Mouse (Mus musculus): ENCODE results near the gene Sh2b1.

Gene Sh2b1

DNA sequence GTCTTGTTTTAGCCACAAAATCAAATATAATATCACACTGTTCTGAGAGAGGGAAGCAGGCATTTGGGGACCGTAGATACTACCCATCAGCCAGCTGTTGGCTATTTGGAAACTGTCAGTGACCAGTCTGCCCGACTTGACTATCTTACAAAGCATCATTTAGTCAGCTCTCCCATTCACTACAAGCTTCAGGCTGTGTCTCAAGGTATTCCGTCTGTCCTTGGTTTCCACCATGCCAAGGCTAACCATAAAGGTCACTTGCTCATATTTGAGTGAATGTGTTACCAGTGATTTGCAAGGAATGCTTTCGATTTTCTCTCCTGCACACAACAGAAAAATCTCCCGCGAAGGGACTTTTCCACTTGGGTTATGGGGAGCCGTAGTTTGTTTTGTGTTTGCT is 40.5 kb downstream of the Sh2b1 start:
- in situ Hi-C loops (cut with MboI; ENCODE audit: low pct_unique_long_range_greater_than_20kb in 1 of 2, low sequenced_read_pairs in 2 of 2, unreplicated experiment in 1 of 2): no loop called here

DNA sequence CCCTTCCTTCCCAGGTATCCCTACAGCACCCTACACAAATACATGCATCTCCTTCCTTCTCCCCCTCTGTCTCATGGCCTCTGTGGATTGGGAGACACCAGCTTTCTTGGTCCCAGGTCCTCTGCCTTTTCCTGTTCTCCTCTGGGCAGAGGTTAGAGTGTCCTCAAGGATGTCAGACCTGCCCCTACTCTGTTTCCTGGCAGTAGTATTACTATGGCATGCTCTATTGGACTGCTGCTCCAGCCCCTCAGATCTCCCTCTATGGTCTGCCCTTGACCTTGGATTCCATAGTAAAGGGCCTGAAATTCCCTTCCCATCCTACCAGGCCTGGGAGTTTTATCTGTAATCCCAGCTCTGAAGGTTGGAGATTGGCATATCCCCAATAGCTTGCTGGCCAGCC is 45.1 kb downstream of the Sh2b1 start:
- in situ Hi-C loops (cut with MboI; ENCODE audit: low pct_unique_long_range_greater_than_20kb in 1 of 2, low sequenced_read_pairs in 2 of 2, unreplicated experiment in 1 of 2): no loop called here

- in situ Hi-C loops (cut with MboI; ENCODE audit: low pct_unique_long_range_greater_than_20kb in 1 of 2, low sequenced_read_pairs in 2 of 2, unreplicated experiment in 1 of 2): no loop called here
Observed at GRCm38 (mm10) chr7:126429503-126429898, 45.7 kb downstream of the Sh2b1 start.

GRCm38 (mm10) chr7:126428631-126429502 is 46.4 kb downstream of the Sh2b1 start, which contains the start of gene Rabep2:
Gene Rabep2 (plus strand): TSS chr7:126428759.
- in situ Hi-C loops (cut with MboI; ENCODE audit: low pct_unique_long_range_greater_than_20kb in 1 of 2, low sequenced_read_pairs in 2 of 2, unreplicated experiment in 1 of 2): no loop called here

- in situ Hi-C loops (cut with MboI; ENCODE audit: low pct_unique_long_range_greater_than_20kb in 1 of 2, low sequenced_read_pairs in 2 of 2, unreplicated experiment in 1 of 2): no loop called here
Observed at GRCm38 (mm10) chr7:126428154-126428553, 47.1 kb downstream of the Sh2b1 start.

DNA sequence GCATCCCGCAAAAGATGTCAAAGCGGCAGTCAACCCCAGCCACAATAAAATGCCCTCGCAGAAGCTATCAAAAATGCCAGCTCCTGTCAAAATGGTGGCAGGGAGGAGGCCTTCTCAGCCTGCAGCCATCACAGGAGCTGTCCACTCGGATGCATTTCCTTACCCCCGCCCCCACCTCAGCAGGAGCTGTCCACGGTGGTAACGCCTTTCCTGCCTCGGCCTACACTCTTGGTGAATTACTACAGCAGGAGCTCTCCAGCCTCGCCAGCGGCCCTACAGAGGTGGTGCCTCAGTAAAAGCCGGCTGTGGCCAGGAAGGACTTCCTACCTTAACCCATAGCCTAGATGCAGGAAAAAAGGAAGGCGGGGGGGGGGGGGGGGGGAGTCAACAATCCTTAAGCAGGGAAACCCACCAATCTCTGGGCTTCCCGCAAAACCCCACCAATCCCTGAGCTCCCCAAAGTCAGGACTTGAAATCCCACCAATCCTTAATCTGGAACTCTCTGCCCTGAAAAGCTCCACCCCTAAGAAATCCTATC is 47.8 kb downstream of the Sh2b1 start:
- in situ Hi-C loops (cut with MboI; ENCODE audit: low pct_unique_long_range_greater_than_20kb in 1 of 2, low sequenced_read_pairs in 2 of 2, unreplicated experiment in 1 of 2): no loop called here

- in situ Hi-C loops (cut with MboI; ENCODE audit: low pct_unique_long_range_greater_than_20kb in 1 of 2, low sequenced_read_pairs in 2 of 2, unreplicated experiment in 1 of 2): no loop called here
Observed at GRCm38 (mm10) chr7:126424161-126424560, 51.1 kb downstream of the Sh2b1 start.

DNA sequence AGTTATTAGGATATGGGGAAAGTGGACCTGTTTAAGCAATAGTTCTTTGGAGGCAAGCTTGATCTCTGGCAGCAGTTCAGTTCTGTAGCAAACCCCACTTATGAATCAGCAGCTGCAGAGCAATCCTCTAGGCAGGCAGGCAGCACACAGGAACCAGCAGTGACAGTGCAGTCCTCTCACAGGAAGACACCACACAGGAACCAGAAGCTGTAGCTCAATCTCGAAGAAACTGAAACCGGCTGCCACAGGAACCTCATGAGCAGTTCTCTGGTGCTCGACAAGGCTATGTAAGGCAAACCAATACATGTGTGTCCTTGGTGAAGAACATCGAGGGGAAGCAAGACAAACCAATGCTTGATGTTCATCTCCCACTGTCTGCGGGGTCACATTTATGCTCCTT is 53.5 kb downstream of the Sh2b1 start:
- in situ Hi-C loops (cut with MboI; ENCODE audit: low pct_unique_long_range_greater_than_20kb in 1 of 2, low sequenced_read_pairs in 2 of 2, unreplicated experiment in 1 of 2): no loop called here

- in situ Hi-C loops (cut with MboI; ENCODE audit: low pct_unique_long_range_greater_than_20kb in 1 of 2, low sequenced_read_pairs in 2 of 2, unreplicated experiment in 1 of 2): no loop called here
Observed at GRCm38 (mm10) chr7:126418496-126418895, 56.7 kb downstream of the Sh2b1 start.

- in situ Hi-C loops (cut with MboI; ENCODE audit: low pct_unique_long_range_greater_than_20kb in 1 of 2, low sequenced_read_pairs in 2 of 2, unreplicated experiment in 1 of 2): no loop called here
Observed at GRCm38 (mm10) chr7:126417606-126418005, 57.6 kb downstream of the Sh2b1 start.

DNA sequence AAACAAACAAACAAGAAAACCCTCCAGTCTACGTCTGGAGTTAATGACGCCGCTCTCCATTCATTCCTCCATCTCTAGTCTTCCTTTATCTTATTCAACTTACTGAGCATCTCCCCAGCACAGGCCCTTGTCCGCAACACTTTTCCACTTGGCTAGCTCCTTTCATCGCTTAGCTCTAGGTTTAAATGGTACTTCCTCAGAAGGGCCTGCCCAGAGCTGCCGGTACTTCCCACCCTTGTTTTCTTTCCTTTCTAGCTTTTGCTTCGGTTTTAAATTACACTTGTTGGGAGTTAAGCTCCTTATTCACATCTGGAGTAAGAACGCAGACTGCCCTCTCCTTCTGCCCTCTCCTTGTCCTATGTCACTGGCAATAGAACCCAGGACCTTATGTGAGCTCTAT is 58.2 kb downstream of the Sh2b1 start:
- in situ Hi-C loops (cut with MboI; ENCODE audit: low pct_unique_long_range_greater_than_20kb in 1 of 2, low sequenced_read_pairs in 2 of 2, unreplicated experiment in 1 of 2): no loop called here

Measured in mouse embryonic stem cell (cell line).